8 mouse cellular contexts compared by ENCODE assay signal in the genomic region with DNA sequence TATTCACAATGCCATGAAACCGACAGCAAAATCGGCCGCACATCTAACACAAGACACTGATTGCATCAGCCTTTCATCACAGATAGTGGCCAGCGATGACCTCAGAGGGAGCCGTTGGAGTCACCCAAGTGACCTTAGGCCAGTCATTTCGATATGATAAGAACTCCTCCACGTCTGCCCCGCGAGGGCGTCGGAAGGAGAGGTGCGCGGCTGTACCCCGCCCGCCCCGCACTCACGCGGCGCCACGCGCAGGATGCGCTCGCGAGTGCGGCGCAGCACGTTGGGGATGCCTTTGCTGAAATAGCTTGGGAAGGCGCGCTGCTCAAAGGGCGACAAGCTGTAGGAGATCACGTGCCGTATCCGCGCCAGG. TPM values are rescaled to one million over a fixed set of nuclear protein-coding genes. Genes with fewer than 3 reads are reported as not detected.
DNase-seq lines count a peak whose midpoint lies in the region; ATAC-seq lines count a peak whose summit lies in the region.
"Had no signal": no experiment of that assay in that cellular context is flagged by ENCODE, and none has a peak within 500 bp of the region (broad histone marks: within the 10 kb centered on the region; RNA-seq: fewer than 3 reads in every experiment).

No protein-coding gene starts in this region.

- H3K4me1 ChIP-seq in lung, embryonic 15.5 days: peaks cover 13% of the 10 kb centered on the region
- peaks cover 13% of the 10 kb centered on the region for H3K4me1 ChIP-seq in hindbrain, embryonic 14.5 days (replicated peaks; ENCODE audit: control insufficient read depth, insufficient read depth, low read length)
- peaks cover 7% of the 10 kb centered on the region for H3K4me1 ChIP-seq in midbrain, embryonic 11.5 days (ENCODE audit: control insufficient read depth, insufficient read depth, low read length)

- H3K36me3 ChIP-seq in lung, embryonic 15.5 days: peaks cover 14% of the 10 kb centered on the region; the same call in 1 of the 2 replicates
- H3K36me3 ChIP-seq in hindbrain, embryonic 14.5 days (replicated peaks; ENCODE audit: control insufficient read depth, insufficient read depth): peaks cover 14% of the 10 kb centered on the region
- H3K36me3 ChIP-seq in midbrain, embryonic 11.5 days (ENCODE audit: control insufficient read depth, insufficient read depth, low read length): no peaks in the 10 kb centered on the region

- under 1% methylated on average over 34 of the region's 34 CpGs for WGBS in lung, embryonic 15.5 days
- under 1% methylated on average over 34 of the region's 34 CpGs for WGBS in hindbrain, embryonic 14.5 days
- under 1% methylated on average over 34 of the region's 34 CpGs for WGBS in midbrain, embryonic 11.5 days

- peak overlapping the region; percentile 80 for H3K4me3 ChIP-seq in lung, embryonic 15.5 days
- peak overlapping the region; percentile 66 for H3K4me3 ChIP-seq in hindbrain, embryonic 14.5 days (replicated peaks; ENCODE audit: low read length)
- peak overlapping the region; percentile 62 for H3K4me3 ChIP-seq in midbrain, embryonic 11.5 days (ENCODE audit: low read depth, low read length)

- intact Hi-C loops in gastrocnemius, postnatal 36 days (cut with DNase I): no loop called here

- peak overlapping the region; percentile 83 for H3K4me2 ChIP-seq in lung, embryonic 15.5 days
- peak overlapping the region; percentile 73 for H3K4me2 ChIP-seq in hindbrain, embryonic 14.5 days (replicated peaks)
- H3K4me2 ChIP-seq in midbrain, embryonic 11.5 days: peak overlapping the region; percentile 80

- no peaks in the 10 kb centered on the region for H3K9me3 ChIP-seq in lung, embryonic 15.5 days
- H3K9me3 ChIP-seq in hindbrain, embryonic 14.5 days (ENCODE audit: control insufficient read depth, low read length): no peaks in the 10 kb centered on the region
- no peaks in the 10 kb centered on the region for H3K9me3 ChIP-seq in midbrain, embryonic 11.5 days (ENCODE audit: control insufficient read depth, low read length)

- peak overlapping the region; percentile 43 for H3K27ac ChIP-seq in lung, embryonic 15.5 days
- H3K27ac ChIP-seq in hindbrain, embryonic 14.5 days: peak overlapping the region; percentile 85
- H3K27ac ChIP-seq in midbrain, embryonic 11.5 days (ENCODE audit: low read depth, low read length): no peak overlapping the region

- ATAC-seq in lung, embryonic 15.5 days (ENCODE audit: borderline replicate concordance, extremely low read depth, low FRiP score, low TSS enrichment): peak; percentile 29
- ATAC-seq in common myeloid progenitor, adult 5-6 weeks (replicated peaks; ENCODE audit: low read depth, poor library complexity, severe bottlenecking): peak; percentile 22
- peak; percentile 73; the same call in 1 of the 2 replicates for ATAC-seq in hindbrain, embryonic 14.5 days (ENCODE audit: low FRiP score)
- no peak; the same call in 1 of the 2 replicates for ATAC-seq in midbrain, embryonic 11.5 days (ENCODE audit: low FRiP score)

- peak overlapping the region; percentile 81 for H3K9ac ChIP-seq in lung, embryonic 15.5 days
- H3K9ac ChIP-seq in hindbrain, embryonic 14.5 days: peak overlapping the region; percentile 88
- peak overlapping the region; percentile 74 for H3K9ac ChIP-seq in midbrain, embryonic 11.5 days (ENCODE audit: low read length)

- H3K27me3 ChIP-seq in lung, embryonic 15.5 days: no peaks in the 10 kb centered on the region
- H3K27me3 ChIP-seq in hindbrain, embryonic 14.5 days (ENCODE audit: control insufficient read depth, insufficient read depth, low read length): no peaks in the 10 kb centered on the region
- H3K27me3 ChIP-seq in midbrain, embryonic 11.5 days (ENCODE audit: control insufficient read depth, insufficient read depth, low read length): no peaks in the 10 kb centered on the region

- DNase-seq in lung, postnatal 4 days: no peak
- no peak for DNase-seq in hindbrain, embryonic 14.5 days (ENCODE audit: low spot score)
- no peak for DNase-seq in midbrain, embryonic 11.5 days (ENCODE audit: low spot score, missing footprints)
- no peak for DNase-seq in gastrocnemius, postnatal 36 days
- no peak for DNase-seq in layer of hippocampus, adult 9-11 months

RNA-seq across cellular contexts. Expression of gene Uqcrq, which starts 0.3 kb away (rescaled TPM):
- polyA plus RNA-seq in lung, embryonic 15.5 days (2015; fragmentation: Nextera tagmentation; extraction: Ambion mirVana): 468 and 484 TPM in 2 replicates
- total RNA-seq in common myeloid progenitor, adult 5-6 weeks (2017): 39.5 and 53.6 TPM in 2 replicates
- polyA plus RNA-seq in hindbrain, embryonic 14.5 days (2014; fragmentation: Nextera tagmentation; extraction: Ambion mirVana): 751 and 866 TPM in 2 replicates
- 590 and 635 TPM in 2 replicates for polyA plus RNA-seq in midbrain, embryonic 11.5 days (2014; fragmentation: Nextera tagmentation; extraction: Ambion mirVana)
- 1,000 to 10,000 TPM; 1,256 to 1,362 TPM for total RNA-seq in gastrocnemius, postnatal 36 days (2021)

RNA-seq across cellular contexts. Expression of gene Gdf9, which starts 0.5 kb away (rescaled TPM):
- 1.7 TPM in 2 replicates for polyA plus RNA-seq in lung, embryonic 15.5 days (2015; fragmentation: Nextera tagmentation; extraction: Ambion mirVana)
- total RNA-seq in common myeloid progenitor, adult 5-6 weeks (2017): 1.1 TPM in 1 of 2 replicates, not detected in the other
- polyA plus RNA-seq in hindbrain, embryonic 14.5 days (2014; fragmentation: Nextera tagmentation; extraction: Ambion mirVana): 3.1 and 3.2 TPM in 2 replicates
- polyA plus RNA-seq in midbrain, embryonic 11.5 days (2014; fragmentation: Nextera tagmentation; extraction: Ambion mirVana): 2.3 and 3.6 TPM in 2 replicates
- total RNA-seq in gastrocnemius, postnatal 36 days (2021): under 1 TPM in 1 of 2 experiments, not detected in 1; 0.17 TPM
- total RNA-seq: hematopoietic stem cell, adult 5-6 weeks had no signal

RNA-seq across cellular contexts. Expression of gene Leap2, which starts 7.3 kb away (rescaled TPM):
- polyA plus RNA-seq in lung, embryonic 15.5 days (2015; fragmentation: Nextera tagmentation; extraction: Ambion mirVana): 0.34 TPM in 1 of 2 replicates, not detected in the other
- not detected in 2 replicates for total RNA-seq in common myeloid progenitor, adult 5-6 weeks (2017)
- polyA plus RNA-seq in hindbrain, embryonic 14.5 days (2014; fragmentation: Nextera tagmentation; extraction: Ambion mirVana): not detected in 2 replicates
- 0.66 TPM in 1 of 2 replicates, not detected in the other for polyA plus RNA-seq in midbrain, embryonic 11.5 days (2014; fragmentation: Nextera tagmentation; extraction: Ambion mirVana)
- total RNA-seq in gastrocnemius, postnatal 36 days (2021): not detected
- total RNA-seq: hematopoietic stem cell, adult 5-6 weeks had no signal

RNA-seq across cellular contexts. Expression of gene Gm10447, which starts 26.6 kb away (rescaled TPM):
- not detected in 2 replicates for polyA plus RNA-seq in lung, embryonic 15.5 days (2015; fragmentation: Nextera tagmentation; extraction: Ambion mirVana)
- not detected in 2 replicates for total RNA-seq in common myeloid progenitor, adult 5-6 weeks (2017)
- polyA plus RNA-seq in hindbrain, embryonic 14.5 days (2014; fragmentation: Nextera tagmentation; extraction: Ambion mirVana): 0.11 TPM in 1 of 2 replicates, not detected in the other
- not detected in 2 replicates for polyA plus RNA-seq in midbrain, embryonic 11.5 days (2014; fragmentation: Nextera tagmentation; extraction: Ambion mirVana)
- total RNA-seq in gastrocnemius, postnatal 36 days (2021): not detected
- total RNA-seq: hematopoietic stem cell, adult 5-6 weeks had no signal

RNA-seq across cellular contexts. Expression of gene Shroom1, which starts 26.7 kb away (rescaled TPM):
- polyA plus RNA-seq in lung, embryonic 15.5 days (2015; fragmentation: Nextera tagmentation; extraction: Ambion mirVana): 1.8 and 2.4 TPM in 2 replicates
- total RNA-seq in common myeloid progenitor, adult 5-6 weeks (2017): not detected in 2 replicates
- 2.5 and 3.5 TPM in 2 replicates for polyA plus RNA-seq in hindbrain, embryonic 14.5 days (2014; fragmentation: Nextera tagmentation; extraction: Ambion mirVana)
- polyA plus RNA-seq in midbrain, embryonic 11.5 days (2014; fragmentation: Nextera tagmentation; extraction: Ambion mirVana): 1.6 and 1.9 TPM in 2 replicates
- under 1 TPM; 0.38 to 0.59 TPM for total RNA-seq in gastrocnemius, postnatal 36 days (2021)
- total RNA-seq: hematopoietic stem cell, adult 5-6 weeks had no signal
